Mouse (Mus musculus) kidney, postnatal 14 days (tissue): ENCODE results near the gene Il17f.
"Not testable (repeated sequence)": the region's sequence is repeated elsewhere in the genome, so short reads cannot be mapped to it uniquely, and the experiment has no call there.

Experiments used
- DNase-seq: peaks from one replicate; pipeline ENCODE4 v3.0.0; 2022; ENCODE audit warnings: mixed read lengths

Gene Il17f

DNA sequence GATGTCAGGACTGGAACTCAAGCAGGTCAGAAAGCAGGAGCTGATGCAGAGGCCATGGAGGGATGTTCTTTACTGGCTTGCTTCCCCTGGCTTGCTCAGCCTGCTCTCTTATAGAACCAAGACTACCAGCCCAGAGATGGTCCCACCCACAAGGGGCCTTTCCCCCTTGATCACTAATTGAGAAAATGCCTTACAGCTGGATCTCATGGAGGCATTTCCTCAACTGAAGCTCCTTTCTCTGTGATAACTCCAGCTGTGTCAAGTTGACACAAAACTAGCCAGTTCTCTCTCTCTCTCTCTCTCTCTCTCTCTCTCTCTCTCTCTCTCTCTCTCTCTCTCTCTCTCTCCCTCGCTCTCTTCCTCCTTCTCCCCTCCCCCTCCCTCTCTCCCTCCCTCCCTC, at the start of gene Il17f:
TSS of gene Il17f (minus strand) at position 101 of the 400 bp plus-strand sequence.
- DNase-seq, result not testable (repeated sequence)

DNA sequence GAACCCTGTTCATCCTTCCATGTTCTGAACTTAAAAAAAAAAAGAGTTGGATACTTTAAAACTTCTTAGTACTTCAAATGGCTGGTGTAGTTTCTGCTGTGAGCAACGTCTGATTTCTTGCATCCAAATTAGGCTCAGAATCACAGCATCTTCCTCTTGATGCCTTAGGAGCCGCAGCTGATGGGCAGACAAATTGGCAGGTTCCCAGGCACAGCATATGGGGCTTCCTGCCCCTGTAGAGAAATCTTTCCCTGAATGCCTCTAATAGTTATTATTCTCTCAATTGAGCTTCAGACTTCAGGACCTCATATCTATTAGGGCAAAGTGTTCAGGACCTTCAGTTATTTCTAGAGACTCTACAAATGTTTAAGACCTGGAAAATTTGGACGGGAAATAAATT, 49.5 kb upstream of the Il17f start:
- DNase-seq, result no peak

DNA sequence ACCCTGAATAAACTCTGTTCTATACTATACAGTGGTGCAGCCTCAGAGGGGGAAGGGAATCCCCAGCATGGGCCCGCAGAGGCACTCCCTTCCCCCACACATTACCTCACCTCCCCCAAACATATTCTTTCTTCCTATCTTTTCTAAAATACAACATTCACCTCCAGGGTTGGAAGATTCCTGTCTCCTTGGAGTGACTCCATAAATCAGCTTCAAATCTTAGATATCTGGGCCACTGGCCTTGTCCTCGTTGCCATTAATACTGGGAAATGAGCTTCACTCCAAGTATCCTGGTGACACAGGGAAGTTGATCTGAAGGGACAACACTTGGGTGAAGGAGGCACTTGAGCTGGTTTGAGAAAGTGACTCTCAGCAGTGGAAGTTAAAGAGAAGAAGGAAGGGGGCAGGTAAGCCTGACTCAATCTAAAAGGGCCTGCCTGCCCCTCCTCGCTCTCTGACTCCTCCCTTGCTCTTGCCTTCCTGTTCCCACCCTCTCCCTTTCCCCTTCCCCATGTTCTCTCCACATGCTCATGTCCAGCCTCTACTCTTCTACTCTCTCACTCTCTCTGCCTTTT, 46.2 kb upstream of the Il17f start:
- DNase-seq, result no peak

DNA sequence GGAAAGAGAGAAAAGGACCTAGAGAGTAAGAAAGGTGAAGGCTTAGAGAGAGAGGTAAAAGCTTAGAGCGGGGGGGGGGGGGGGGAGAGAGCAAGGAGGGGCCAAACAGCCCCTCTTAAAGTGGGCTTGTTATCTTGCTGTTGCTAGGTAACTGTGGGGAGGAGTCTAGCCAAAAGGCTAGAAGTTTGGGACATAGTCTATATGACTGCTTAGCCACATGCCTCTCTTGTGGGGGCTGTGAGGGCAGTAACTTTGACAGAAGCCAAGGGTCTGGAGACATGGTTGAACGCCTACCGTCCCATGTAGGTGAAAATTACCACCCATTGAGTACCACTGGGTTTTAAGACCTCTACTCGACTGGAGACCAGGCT, 42.7 kb upstream of the Il17f start:
- no peak for DNase-seq

DNA sequence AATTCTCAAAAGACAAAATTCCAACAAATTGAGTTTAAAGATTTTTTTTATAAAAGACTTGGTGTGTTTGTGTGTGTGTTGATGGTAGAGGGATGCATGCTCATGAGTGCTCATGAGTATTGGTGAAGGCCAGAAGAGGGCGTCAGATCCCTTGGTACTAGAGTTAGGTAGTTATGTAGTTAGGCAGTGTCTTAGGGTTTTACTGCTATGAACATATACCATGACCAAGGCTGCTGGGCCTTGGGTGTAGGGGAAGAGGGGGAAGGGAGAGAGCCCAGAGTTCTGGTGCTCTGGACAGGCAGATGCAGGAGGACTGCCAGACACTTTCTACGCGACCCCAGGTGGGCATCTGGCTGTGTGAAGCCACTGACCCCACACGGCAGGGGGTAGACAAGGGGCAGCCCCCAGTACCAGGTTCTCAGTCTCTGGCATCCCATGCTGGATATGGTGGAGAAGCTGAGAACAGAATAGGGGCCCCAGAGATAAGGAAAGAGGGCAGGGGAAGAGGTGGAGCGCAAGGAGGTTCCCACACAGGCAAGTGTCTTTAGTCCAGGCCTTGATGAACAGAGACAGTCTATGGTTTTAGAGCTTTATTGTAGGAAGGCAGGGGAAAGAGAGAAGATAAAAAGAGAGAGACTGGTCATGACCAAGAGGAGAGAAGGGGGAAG, 42.2 kb upstream of the Il17f start:
- no peak for DNase-seq

DNA sequence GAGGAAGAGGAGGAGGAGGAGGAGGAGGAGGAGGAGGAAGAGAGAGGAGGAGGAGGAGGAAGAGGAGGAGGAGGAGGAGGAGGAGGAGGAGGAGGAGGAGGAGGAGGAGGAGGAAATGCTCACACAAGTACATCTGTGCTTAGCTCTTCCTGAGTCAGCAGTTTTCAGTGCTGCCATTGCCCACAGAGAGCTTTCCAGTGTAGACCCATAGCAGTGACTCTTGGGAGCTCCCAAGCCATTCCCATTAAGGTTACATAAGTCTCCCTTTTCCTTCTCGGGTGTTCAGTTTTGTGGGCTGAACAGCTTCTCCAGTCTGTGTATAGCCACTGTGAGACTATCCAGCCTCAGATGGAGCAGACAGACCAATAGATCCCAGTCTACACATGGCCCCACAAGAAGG, 40.1 kb upstream of the Il17f start:
- no peak for DNase-seq

DNA sequence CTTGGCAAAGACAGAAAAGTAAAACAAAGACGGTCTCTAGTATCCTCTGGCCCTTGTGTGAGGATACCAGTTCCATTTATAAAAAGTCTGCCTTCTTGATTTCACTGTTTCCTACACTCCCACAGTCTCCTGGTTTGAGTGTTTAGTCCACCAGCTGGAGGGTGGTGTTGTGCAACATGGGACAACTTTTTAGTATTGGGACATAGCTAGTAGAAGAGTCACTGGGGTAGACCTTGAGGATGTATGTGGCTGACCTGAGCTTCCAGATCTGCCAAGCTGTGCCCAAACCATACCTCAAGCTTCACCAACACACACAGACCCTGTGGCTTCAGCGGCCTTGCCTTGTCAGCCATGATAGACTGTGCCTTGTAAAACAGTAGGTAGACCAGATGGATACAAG, 37.6 kb upstream of the Il17f start:
- no peak for DNase-seq

DNA sequence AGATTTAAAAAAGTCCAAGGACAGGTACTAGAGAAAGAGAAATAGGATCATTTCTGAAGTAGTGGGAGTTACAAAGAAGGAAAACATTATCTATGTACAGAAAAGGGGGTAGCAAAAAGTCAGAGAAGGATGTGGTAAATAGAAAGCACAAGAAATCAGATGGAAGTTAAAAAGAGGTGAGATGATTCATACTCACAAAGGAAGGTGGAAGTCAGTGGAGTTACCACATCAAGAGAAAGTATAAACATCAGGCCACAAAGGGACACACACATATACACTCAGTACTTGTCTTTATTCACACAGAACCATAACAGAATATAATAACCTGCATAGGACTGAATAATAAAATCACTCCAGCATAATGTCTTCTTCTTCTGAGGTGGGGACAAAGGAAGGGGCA, 34.6 kb upstream of the Il17f start:
- DNase-seq, result no peak

DNA sequence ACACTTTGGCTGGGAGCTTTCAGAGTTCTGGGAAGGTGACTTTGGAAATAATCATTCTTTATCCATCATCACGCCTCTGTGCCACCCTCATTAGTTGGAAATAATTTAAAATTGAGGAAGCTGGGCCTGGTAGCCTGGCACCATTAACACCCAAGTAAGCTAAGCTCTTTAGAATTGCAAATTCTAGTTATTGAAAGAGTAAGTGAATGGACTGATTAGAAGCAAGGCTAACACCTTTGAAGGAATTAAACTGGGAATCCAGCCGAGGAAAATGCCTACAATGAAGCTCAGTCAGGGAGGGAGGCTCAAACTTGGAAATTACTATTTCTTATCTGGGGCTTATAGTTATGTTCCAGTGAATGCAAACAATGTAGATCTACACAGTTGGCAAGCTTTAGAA, 33.5 kb upstream of the Il17f start:
- no peak for DNase-seq

DNA sequence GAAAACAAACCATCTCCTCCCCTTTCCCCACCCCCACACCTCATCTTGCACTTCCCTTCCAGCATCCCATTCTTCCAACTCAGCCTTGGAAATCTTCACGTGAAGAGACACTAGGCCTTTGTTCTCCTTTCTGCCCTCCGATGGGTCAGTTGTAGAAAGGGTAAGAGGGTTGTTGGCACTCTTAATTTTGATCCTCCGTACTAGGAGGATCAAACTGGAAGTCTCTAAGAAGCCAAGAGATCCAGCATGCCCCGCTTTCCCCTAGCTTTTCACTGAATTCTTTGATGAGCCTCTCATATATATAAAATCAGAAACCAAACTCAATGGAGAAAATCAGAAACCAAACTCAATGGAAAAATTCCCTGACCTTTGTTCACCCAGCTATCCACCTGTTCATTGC, 33.1 kb upstream of the Il17f start:
- DNase-seq, result no peak

DNA sequence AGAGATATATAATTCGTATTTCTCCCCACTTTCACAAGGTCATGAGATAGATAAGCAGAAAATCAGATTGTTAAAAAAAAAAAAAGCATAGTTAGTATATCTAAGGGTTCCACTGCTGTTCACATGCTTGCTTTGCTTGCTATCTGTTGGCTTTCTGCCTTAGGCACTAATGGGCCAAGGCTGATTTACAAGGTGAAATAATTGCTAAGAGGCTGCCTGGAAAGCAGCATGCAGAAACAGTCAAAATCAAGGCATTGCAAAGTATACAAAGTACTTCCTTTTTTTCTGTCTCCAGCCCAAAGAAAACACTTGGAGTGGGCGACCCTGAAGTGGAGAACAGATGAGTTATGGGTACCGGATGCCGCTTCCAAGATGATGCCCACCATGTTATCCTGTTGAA, 30.5 kb upstream of the Il17f start:
- DNase-seq, result no peak

DNA sequence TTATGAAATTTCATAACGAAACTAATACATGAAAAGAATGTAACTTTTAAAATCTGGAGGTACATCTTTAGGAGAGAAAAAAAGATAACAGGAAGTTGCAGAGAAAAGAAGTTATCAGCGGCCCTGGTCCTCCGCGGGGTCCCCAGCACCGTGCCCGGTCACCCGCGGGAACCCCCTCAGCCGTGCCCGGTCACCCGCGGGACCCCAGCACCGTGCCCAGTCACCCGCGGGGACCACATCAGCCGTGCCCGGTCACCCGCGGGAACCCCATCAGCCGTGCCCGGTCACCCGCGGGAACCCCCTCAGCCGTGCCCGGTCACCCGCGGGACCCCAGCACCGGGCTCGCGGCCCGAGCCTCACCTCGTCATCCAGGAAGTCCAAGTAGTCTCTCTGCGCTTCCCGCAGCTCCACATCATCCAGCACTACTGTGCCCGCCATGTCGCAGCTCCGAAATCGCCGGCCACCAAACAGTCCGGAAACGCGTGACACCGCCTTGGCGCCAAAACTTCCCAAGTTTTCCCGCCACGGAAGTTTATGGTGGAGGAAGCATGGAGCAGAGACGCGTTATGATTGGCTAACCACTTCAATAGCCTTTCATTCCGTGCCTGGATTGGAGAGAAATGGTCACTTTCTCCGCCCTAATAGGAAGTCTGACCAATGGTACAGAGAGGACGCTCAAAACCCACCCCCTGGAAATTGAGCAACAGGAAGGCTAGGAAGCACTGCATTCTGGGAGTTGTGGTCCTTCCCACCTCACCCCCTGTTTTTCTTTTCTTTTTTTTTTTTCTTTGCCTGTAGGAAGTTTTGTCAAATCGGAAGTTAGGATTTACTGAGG, 29.6 kb upstream of the Il17f start, which contains the start of gene Mcm3:
TSS of gene Mcm3 (minus strand) at position 542 of the 835 bp plus-strand sequence.
- DNase-seq, result peak; percentile 95

DNA sequence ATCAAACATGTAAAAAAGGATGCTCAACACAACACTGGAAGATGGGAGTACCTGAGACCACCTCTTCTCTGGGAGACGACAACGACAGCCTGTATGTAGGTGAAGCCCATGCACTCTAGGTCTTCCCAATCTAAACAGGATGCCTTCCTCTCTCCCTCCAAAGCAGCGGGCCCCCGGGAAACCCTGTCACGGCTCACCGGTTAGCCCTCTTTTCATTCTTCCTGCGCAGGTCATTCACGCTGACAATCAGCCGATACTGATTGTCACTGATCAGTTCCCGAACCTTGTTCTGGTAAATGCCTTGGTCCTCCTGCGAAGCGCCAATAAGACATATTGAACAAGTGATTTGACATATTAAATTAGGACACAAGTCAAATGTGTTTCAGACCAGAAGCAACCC, 27.2 kb upstream of the Il17f start:
- no peak for DNase-seq

DNA sequence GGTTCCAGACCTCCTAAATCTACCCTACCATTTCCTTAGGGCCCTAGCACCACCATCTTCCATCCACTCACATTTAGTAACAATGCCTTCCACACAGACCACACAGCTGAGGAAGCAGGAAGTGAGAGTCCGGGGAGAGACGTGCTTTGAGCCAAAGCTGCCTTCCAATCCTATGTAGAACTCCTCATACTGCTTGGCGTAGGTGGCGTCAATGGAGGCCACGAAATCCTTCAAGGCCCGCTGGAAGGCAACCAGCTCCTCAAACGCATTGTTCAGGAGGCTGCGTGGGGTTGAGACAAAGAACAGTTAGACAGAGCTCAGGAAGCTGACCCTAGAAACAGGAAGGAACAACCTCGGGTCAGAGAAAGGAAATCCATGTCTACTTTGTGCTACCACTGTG, 26.8 kb upstream of the Il17f start:
- peak; percentile 27 for DNase-seq

DNA sequence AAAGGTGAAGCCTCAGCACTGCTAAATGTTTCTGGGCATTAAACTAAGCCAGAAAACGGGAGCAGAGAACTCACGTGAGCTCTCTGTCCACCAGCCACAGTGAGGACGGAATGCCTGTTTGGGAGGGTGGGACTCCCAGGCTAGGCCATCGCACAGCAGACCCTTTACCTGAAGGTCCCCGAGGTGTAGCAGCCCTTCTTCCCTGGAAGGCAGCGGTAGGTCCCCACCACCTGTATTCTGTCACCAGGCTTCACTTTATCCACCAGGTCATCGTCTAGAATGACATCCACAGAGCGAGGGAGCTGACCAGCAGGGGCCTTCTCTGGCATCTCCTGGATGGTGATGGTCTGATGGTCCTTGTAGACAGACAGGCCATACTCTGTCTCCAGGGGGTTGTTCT, 24.1 kb upstream of the Il17f start:
- DNase-seq, result no peak

DNA sequence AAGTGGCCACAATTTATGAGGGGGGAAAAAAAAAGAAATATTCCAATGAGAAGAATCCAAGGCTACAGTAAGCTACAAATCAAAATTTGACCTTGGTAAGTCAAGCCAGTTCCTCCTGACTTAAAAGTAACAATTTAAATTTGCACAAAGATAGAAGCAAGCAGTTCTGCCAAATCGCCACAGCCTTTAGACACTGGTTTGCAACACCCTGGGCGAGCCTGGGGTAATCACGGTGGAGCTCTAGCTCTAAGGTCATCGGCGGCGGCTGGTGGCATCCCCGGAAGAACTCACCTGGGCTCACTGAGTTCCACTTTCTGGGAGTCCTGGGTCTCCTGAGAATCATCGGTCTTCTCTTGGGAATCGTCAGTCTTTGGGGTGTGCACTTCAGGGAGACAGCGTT, 14.1 kb upstream of the Il17f start:
- DNase-seq, result no peak

DNA sequence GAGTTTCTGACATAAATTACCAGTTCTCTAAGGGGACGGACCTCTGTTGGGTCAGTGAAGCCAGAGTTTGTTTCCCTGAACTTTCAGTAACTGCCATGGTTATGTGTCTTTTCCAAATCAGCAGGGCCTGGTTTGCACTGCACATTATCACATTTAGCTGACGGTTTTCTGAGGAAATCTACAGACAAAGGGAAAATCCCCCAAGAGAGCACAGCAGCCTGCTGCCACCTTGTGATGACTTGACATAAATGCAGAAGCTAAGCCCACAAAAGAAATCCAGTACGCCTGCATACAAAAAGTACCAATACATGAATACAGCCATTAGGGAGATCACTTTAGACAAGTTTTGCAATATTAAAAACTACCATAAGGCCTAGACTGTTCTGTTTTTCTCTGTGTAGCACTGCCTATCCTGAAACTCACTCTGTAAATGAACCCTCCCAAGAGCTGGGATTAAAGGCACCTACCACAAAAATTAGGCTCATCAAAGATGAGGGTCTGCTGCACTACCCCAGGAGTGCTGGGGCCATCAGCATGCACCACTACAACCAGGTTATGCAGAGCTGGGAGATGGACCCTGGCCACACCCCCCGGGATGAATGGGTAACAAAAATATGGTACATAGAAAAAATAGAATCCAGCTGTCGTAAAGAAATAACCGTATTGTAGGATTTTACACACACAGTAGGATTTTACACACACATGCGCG, 11.4 kb upstream of the Il17f start:
- peak; percentile 29 for DNase-seq

DNA sequence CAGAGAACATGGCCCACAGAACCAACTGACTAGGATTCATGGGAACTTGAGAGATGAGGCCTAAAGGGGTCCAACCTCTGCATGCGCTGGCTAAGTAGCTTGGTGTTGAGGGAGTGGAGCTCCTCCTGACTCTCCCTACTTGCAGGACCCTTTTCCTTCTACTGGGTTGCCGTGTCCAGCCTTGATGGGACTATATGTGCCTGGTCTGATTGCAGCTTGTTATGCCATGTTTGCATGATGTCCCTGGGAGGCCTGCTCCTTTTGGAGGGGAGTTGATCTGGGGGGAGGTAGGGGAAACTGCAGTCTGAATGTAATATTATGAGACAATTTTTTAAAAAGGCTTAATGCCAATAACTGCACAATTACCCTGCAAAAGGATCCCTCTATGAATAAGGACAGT, 10.9 kb upstream of the Il17f start:
- DNase-seq, result no peak

DNA sequence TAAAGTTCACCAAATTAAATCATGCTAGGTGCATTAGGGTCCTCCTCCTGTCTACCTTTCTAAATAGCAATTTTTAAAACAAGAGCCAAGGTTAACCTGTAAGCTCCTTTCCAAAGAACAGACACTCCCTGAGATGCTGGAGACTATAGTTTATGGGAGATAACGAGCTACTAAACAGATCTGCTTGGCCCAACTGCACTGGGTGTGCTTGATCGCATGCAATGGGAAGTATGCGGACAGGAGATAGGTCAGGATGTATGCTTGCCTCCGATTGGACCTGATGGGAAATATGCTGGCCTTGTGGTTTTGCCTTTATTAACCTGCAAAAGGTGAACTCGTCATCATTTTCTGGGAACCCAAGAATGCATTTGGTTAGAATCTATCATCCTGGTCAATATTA, 4.8 kb upstream of the Il17f start:
- no peak for DNase-seq

DNA sequence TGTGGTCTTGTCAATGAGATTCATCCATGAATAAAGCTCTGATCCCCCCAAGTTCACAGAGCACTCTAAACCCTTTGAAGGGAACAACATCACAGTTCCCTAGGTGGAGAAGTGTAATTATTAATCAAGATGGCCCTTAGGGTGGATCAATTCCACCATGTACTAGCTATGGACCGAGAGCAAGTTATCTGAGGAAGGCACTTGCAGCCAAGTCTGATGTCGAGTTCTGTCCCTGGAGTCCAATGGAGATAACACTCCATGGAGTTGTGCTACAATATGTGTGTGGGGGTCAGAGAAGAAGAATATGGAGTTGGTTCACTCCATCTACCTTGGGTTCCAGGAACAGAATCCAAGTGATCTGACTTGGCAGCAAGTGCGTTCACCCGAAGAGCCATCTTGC, 4.3 kb upstream of the Il17f start:
- DNase-seq, result no peak

DNA sequence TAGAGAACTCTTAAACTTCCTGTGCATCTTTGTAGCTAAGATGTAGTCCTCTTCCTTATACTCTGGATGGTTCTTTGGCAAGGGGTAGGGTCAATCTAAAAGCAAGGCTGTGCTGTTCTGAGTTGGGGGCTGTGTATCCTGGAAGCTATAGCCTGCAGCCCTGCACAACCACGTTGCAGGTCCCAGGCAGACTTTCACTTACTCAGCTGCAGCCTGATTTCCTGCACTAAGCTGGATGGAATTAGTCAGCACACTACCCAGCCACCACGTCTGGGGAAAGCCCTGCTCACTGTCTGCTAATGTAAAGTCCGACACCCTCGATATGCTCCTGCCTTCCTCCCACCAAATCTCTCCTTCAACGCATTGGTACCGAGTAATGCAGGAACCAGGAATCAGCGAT, 997 bp upstream of the Il17f start:
- no peak for DNase-seq

DNA sequence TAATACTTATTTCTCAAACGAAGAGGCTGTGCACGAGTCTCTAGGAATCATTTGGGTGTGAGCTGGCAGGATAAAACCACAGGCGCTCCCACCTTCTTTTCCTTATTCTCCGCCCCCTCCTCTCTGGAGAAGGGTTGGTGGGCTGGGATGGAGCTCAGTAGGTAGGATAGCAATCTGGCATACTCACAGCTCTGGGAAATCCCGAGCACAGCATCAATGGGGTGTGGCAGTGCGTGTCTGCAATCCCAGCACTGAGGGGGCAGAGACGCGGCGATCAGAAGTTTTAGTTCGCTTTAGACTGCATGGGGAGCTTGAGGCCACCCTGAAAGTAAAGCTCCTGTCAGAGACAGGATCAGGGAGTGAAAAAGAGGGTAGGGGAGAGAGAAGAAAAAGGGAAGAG, 2.0 kb downstream of the Il17f start:
- no peak for DNase-seq

DNA sequence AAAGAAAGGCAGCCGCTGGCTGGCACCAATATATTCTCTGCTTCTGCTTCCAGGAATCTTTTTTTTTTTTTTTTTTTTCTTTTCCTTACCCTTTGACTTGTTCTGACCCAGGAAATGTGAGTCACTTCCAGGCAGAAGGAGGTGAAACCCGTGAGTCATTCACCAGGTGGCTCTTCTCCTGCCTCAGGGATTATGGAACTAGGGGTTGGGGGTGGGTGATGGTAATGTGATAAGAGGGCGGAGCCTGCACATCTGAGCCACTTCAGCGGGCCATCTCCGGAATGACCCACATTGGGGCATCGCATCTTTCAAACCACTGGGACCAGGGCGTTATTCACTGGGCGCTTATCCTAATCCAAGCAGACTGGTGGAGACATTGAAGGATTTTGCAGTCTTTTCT, 3.4 kb downstream of the Il17f start:
- DNase-seq, result no peak

DNA sequence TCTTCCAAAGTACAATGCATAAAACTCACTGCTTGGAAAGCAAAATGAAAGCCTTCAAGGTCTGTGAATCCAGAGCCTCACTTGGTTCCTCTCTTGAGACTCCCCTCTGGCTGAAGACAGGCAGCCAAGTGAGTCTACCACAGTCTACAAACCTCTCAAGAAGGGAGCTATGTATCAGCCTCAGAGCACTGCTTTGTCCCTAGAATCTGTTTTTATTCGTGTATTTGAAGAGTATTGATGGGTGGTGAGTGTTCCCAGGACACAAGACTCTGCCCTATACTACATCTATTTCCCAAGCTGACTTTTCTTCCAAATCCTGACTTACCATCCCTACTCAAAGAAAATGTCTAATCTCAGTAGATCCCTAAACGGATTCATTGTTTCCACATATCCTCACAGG, 12.1 kb downstream of the Il17f start:
- DNase-seq, result no peak
